ENCODE assay signal across 9 mouse cellular contexts in genomic region chr3:69238141-69238851, GRCm38 (mm10). TPM values are rescaled to one million over a fixed set of nuclear protein-coding genes. Genes with fewer than 3 reads are reported as not detected.
A peak's percentile ranks its signal among the peaks of the same experiment; 100 is the strongest.
DNase-seq lines count a peak whose midpoint lies in the region; ATAC-seq and TF ChIP-seq lines count a peak whose summit lies in the region.
"Had no signal": no experiment of that assay in that cellular context is flagged by ENCODE, and none has a peak within 500 bp of the region (broad histone marks: within the 10 kb centered on the region; RNA-seq: fewer than 3 reads in every experiment).

No protein-coding gene starts in this region.

- peak; percentile 77 for TF ChIP-seq CTCF in lung, postnatal 0 days (IDR thresholded peaks at IDR 0.05)
- 0 out of 2 replicates have a peak, but pooled peaks have one; percentile 13 for TF ChIP-seq CTCF in small intestine, adult 2 months (IDR thresholded peaks at IDR 0.05; ENCODE audit: extremely low read depth, insufficient read length, insufficient replicate concordance, low read depth, low read length)

- no peak overlapping the region for H3K27ac ChIP-seq in lung, postnatal 0 days (ENCODE audit: low read length)
- H3K27ac ChIP-seq in small intestine, adult 2 months (ENCODE audit: insufficient read depth, low read depth, low read length): no peak overlapping the region
- H3K27ac ChIP-seq: macrophage had no signal

- DNase-seq in gastrocnemius, adult 18-20 months (ENCODE audit: low spot score): peak; percentile 53
- DNase-seq in gastrocnemius, postnatal 25 days: no peak
- DNase-seq in CD4-positive, CD25-positive, alpha-beta regulatory T cell, adult 2 months (ENCODE audit: low read depth, low spot score): peak; percentile 84
- DNase-seq in c-Kit-negative CD71-positive TER-119-positive erythroid progenitor cells, embryonic 14.5 days (ENCODE audit: low read depth, low spot score): peak; percentile 27
- DNase-seq in kidney, postnatal 36 days: peak; percentile 37 to 82
- DNase-seq in lung, postnatal 0 days (ENCODE audit: low spot score): peak; percentile 68

- no peak overlapping the region for H3K4me2 ChIP-seq in lung, postnatal 0 days (replicated peaks; ENCODE audit: low read depth, low read length)

- no peaks in the 10 kb centered on the region for H3K9me3 ChIP-seq in lung, postnatal 0 days (ENCODE audit: low read length)

- H3K9ac ChIP-seq in lung, postnatal 0 days (replicated peaks; ENCODE audit: low read depth): no peak overlapping the region

- no peak for TF ChIP-seq EP300 in lung, postnatal 0 days (IDR thresholded peaks at IDR 0.05)

- ATAC-seq in frontal cortex, adult (ENCODE audit: low TSS enrichment): peak; percentile 70; the same call in 1 of the 2 replicates
- ATAC-seq in lung, postnatal 0 days: no peak

- no peak for TF ChIP-seq POLR2A in small intestine, adult 2 months (IDR thresholded peaks at IDR 0.05; ENCODE audit: low read depth, low read length)

- WGBS in lung, postnatal 0 days: 40% methylated on average over 12 of the region's 12 CpGs
- 44% methylated on average over 12 of the region's 12 CpGs for WGBS in small intestine, adult 2 months

- no peaks in the 10 kb centered on the region for H3K36me3 ChIP-seq in lung, postnatal 0 days (ENCODE audit: insufficient read depth, low read length)
- no peaks in the 10 kb centered on the region for H3K36me3 ChIP-seq in small intestine, adult 2 months (ENCODE audit: control insufficient read depth, insufficient read depth, low read length)

- H3K4me3 ChIP-seq in lung, postnatal 0 days (ENCODE audit: low read depth, low read length): no peak overlapping the region
- H3K4me3 ChIP-seq in small intestine, adult 2 months (ENCODE audit: low read depth, low read length): no peak overlapping the region

- H3K27me3 ChIP-seq in lung, postnatal 0 days (replicated peaks; ENCODE audit: insufficient read depth, low read length): no peaks in the 10 kb centered on the region
- no peaks in the 10 kb centered on the region for H3K27me3 ChIP-seq in small intestine, adult 2 months (ENCODE audit: control insufficient read depth, insufficient read depth, low read length)

- H3K4me1 ChIP-seq in lung, postnatal 0 days (ENCODE audit: insufficient read depth, low read depth, low read length): no peaks in the 10 kb centered on the region
- H3K4me1 ChIP-seq in small intestine, adult 2 months (ENCODE audit: control insufficient read depth, insufficient read depth, insufficient read length, low read length): peaks cover 14% of the 10 kb centered on the region; the same call in 1 of the 2 replicates

RNA-seq across cellular contexts. Expression of gene Arl14, which starts 16.1 kb away (rescaled TPM):
- total RNA-seq in gastrocnemius, adult 18-20 months (2021): not detected
- not detected for total RNA-seq in gastrocnemius, postnatal 25 days (2021)
- 0.10 TPM in 1 of 2 replicates, not detected in the other for polyA plus RNA-seq in lung, postnatal 0 days (2015; fragmentation: Nextera tagmentation; extraction: Ambion mirVana)
- polyA plus RNA-seq in small intestine, adult 2 months (2012; rRNA removed): 3.1 and 4.5 TPM in 2 replicates
- polyA plus RNA-seq: macrophage had no signal
